Mouse (Mus musculus) liver, embryonic 13.5 days (tissue): ENCODE data around the gene Cbr1. TPM values are rescaled to one million over a fixed set of nuclear protein-coding genes. Genes with fewer than 3 reads are reported as not detected.

Experiments used
- ATAC-seq: fragments of 200-750 bp; cut with Nextera tagmentation; 2 replicates; pipeline ENCODE4 v1.8.0; 2017; ENCODE audit warnings: low read depth, mild to moderate bottlenecking, moderate number of reproducible peaks, moderate library complexity
- DNase-seq: peaks from one replicate; pipeline ENCODE4 v3.0.0; 2022
- H3K27ac ChIP-seq: fragments of 300-500 bp; sonication (generic); 2 replicates; pipeline ENCODE4 v1.5.1; 2015; ENCODE audit warnings: moderate library complexity, mild to moderate bottlenecking, inconsistent platforms
- H3K27me3 ChIP-seq: fragments of 300-500 bp; sonication (generic); 2 replicates; pipeline ENCODE4 v1.6.1; 2015; ENCODE audit warnings: mild to moderate bottlenecking, inconsistent platforms
- H3K36me3 ChIP-seq: fragments of 300-500 bp; sonication (generic); 2 replicates; pipeline ENCODE4 v1.6.1; 2015; ENCODE audit warnings: mild to moderate bottlenecking, inconsistent platforms
- H3K4me1 ChIP-seq: fragments of 300-500 bp; sonication (generic); replicated peaks from 2 replicates; pipeline ENCODE4 v1.6.1; 2015; ENCODE audit warnings: inconsistent platforms
- H3K4me2 ChIP-seq: fragments of 300-500 bp; sonication (generic); 2 replicates; pipeline ENCODE4 v1.6.1; 2015; ENCODE audit warnings: inconsistent platforms, mild to moderate bottlenecking, moderate library complexity
- H3K4me3 ChIP-seq: fragments of 300-500 bp; sonication (generic); replicated peaks from 2 replicates; pipeline ENCODE4 v1.5.1; 2015; ENCODE audit warnings: mild to moderate bottlenecking, inconsistent platforms
- H3K9ac ChIP-seq: fragments of 300-500 bp; sonication (generic); 2 replicates; pipeline ENCODE4 v1.6.1; 2015; ENCODE audit warnings: mild to moderate bottlenecking, inconsistent platforms
- H3K9me3 ChIP-seq: fragments of 300-500 bp; sonication (generic); replicated peaks from 2 replicates; pipeline ENCODE4 v1.6.1; 2016; ENCODE audit warnings: inconsistent platforms
- WGBS: fragments of 180-500 bp; shearing (Covaris S2); methylation state at CpG from one replicate; pipeline ENCODE4 v1.1.7; 2015; ENCODE audit not compliant: insufficient replicate concordance; 5-methylcytosine and 5-hydroxymethylcytosine counted together
- polyA plus RNA-seq: library from polyadenylated mRNA; unstranded; fragments of >200 nt; fragmentation: Nextera tagmentation; extraction: Ambion mirVana; gene quantifications from 2 replicates; pipeline ENCODE4 v1.2.1, GENCODE M21; 2015

The Cbr1 gene
- polyA plus RNA-seq, result 22.9 and 26.1 TPM in 2 replicates

- H3K4me1 ChIP-seq, result peaks cover 39% of the 10 kb centered on the region
- no peak for ATAC-seq
- H3K9me3 ChIP-seq, result no peaks in the 10 kb centered on the region
- no peak for DNase-seq
- 0 out of 2 replicates have a peak, but pooled peaks cover 2% of the 10 kb centered on the region for H3K36me3 ChIP-seq
- H3K4me2 ChIP-seq, result peak within 1 kb of the TSS; percentile 87
- peak within 1 kb of the TSS; percentile 86 for H3K9ac ChIP-seq
- no peak within 1 kb of the TSS for H3K27ac ChIP-seq
- peak within 1 kb of the TSS; percentile 78 for H3K4me3 ChIP-seq
- H3K27me3 ChIP-seq, result peaks cover 12% of the 10 kb centered on the region
- WGBS, result 62% methylated on average over 4 of the region's 4 CpGs
Observed at GRCm38 (mm10) chr16:93605553-93605952, at the start of gene Cbr1. Cbr1 (plus strand) TSS chr16:93605853.

- ATAC-seq (no peak), DNase-seq (no peak)
- Histone ChIP-seq H3K9me3 (no peaks in the 10 kb centered on the region), H3K4me3 (no peak overlapping the region), H3K4me1 (no peaks in the 10 kb centered on the region), H3K9ac (no peak overlapping the region), H3K4me2 (no peak overlapping the region), H3K27me3 (no peaks in the 10 kb centered on the region), H3K36me3 (no peaks in the 10 kb centered on the region), H3K27ac (no peak overlapping the region)
- WGBS, result 49% methylated on average over 8 of the region's 8 CpGs
Observed at GRCm38 (mm10) chr16:93557646-93558045, 48.0 kb upstream of the Cbr1 start.

GRCm38 (mm10) chr16:93558499-93558898 is 47.2 kb upstream of the Cbr1 start:
- H3K4me3 ChIP-seq, result no peak overlapping the region
- DNase-seq (no peak), ATAC-seq (no peak)
- no peaks in the 10 kb centered on the region for H3K27me3 ChIP-seq
- H3K4me2 ChIP-seq, result no peak overlapping the region
- H3K9ac ChIP-seq, result no peak overlapping the region
- 36% methylated on average over 12 of the region's 12 CpGs for WGBS
- no peak overlapping the region for H3K27ac ChIP-seq
- H3K4me1 ChIP-seq, result no peaks in the 10 kb centered on the region
- H3K9me3 ChIP-seq, result no peaks in the 10 kb centered on the region
- no peaks in the 10 kb centered on the region for H3K36me3 ChIP-seq

- Histone ChIP-seq H3K36me3 (no peaks in the 10 kb centered on the region), H3K27ac (no peak overlapping the region), H3K4me3 (no peak overlapping the region), H3K4me1 (no peaks in the 10 kb centered on the region), H3K9me3 (no peaks in the 10 kb centered on the region), H3K27me3 (no peaks in the 10 kb centered on the region), H3K4me2 (no peak overlapping the region), H3K9ac (no peak overlapping the region)
- DNase-seq, result no peak
- no peak for ATAC-seq
- 71% methylated on average over 6 of the region's 6 CpGs for whole genome bisulfite sequencing
Observed at GRCm38 (mm10) chr16:93572383-93572782, 33.3 kb upstream of the Cbr1 start.

GRCm38 (mm10) chr16:93573434-93573833 is 32.2 kb upstream of the Cbr1 start:
- H3K27ac ChIP-seq, result no peak overlapping the region
- H3K36me3 ChIP-seq, result no peaks in the 10 kb centered on the region
- no peak overlapping the region for H3K4me3 ChIP-seq
- H3K4me1 ChIP-seq, result no peaks in the 10 kb centered on the region
- DNase-seq (no peak), ATAC-seq (no peak)
- no peaks in the 10 kb centered on the region for H3K9me3 ChIP-seq
- no peak overlapping the region for H3K4me2 ChIP-seq
- 78% methylated on average over 5 of the region's 5 CpGs for WGBS
- no peak overlapping the region for H3K9ac ChIP-seq
- no peaks in the 10 kb centered on the region for H3K27me3 ChIP-seq

- Histone ChIP-seq H3K27me3 (no peaks in the 10 kb centered on the region), H3K27ac (no peak overlapping the region), H3K9me3 (no peaks in the 10 kb centered on the region), H3K4me3 (no peak overlapping the region), H3K4me1 (no peaks in the 10 kb centered on the region), H3K36me3 (no peaks in the 10 kb centered on the region), H3K9ac (no peak overlapping the region), H3K4me2 (no peak overlapping the region)
- no peak for ATAC-seq
- WGBS, result 41% methylated on average over 18 of the region's 18 CpGs
- no peak for DNase-seq
Observed at GRCm38 (mm10) chr16:93574521-93575191, 31.0 kb upstream of the Cbr1 start.

GRCm38 (mm10) chr16:93575574-93575973 is 30.1 kb upstream of the Cbr1 start:
- Histone ChIP-seq H3K27me3 (no peaks in the 10 kb centered on the region), H3K27ac (no peak overlapping the region), H3K4me2 (no peak overlapping the region), H3K9ac (no peak overlapping the region), H3K4me3 (no peak overlapping the region), H3K4me1 (no peaks in the 10 kb centered on the region), H3K9me3 (no peaks in the 10 kb centered on the region), H3K36me3 (no peaks in the 10 kb centered on the region)
- 56% methylated on average over 5 of the region's 5 CpGs for WGBS
- DNase-seq (no peak), ATAC-seq (no peak)

GRCm38 (mm10) chr16:93576412-93577082 is 29.1 kb upstream of the Cbr1 start:
- no peak overlapping the region for H3K4me2 ChIP-seq
- no peaks in the 10 kb centered on the region for H3K9me3 ChIP-seq
- H3K36me3 ChIP-seq, result no peaks in the 10 kb centered on the region
- DNase-seq (peak; percentile 42), ATAC-seq (no peak)
- H3K9ac ChIP-seq, result no peak overlapping the region
- H3K4me1 ChIP-seq, result no peaks in the 10 kb centered on the region
- 36% methylated on average over 14 of the region's 14 CpGs for WGBS
- H3K27ac ChIP-seq, result no peak overlapping the region
- no peak overlapping the region for H3K4me3 ChIP-seq
- no peaks in the 10 kb centered on the region for H3K27me3 ChIP-seq

GRCm38 (mm10) chr16:93578346-93579005 is 27.2 kb upstream of the Cbr1 start:
- no peaks in the 10 kb centered on the region for H3K4me1 ChIP-seq
- H3K4me2 ChIP-seq, result no peak overlapping the region
- H3K27me3 ChIP-seq, result no peaks in the 10 kb centered on the region
- no peak for DNase-seq
- no peaks in the 10 kb centered on the region for H3K36me3 ChIP-seq
- H3K9ac ChIP-seq, result no peak overlapping the region
- no peak for ATAC-seq
- no peak overlapping the region for H3K27ac ChIP-seq
- H3K9me3 ChIP-seq, result no peaks in the 10 kb centered on the region
- WGBS, result 69% methylated on average over 8 of the region's 8 CpGs
- H3K4me3 ChIP-seq, result no peak overlapping the region

GRCm38 (mm10) chr16:93581125-93581524 is 24.5 kb upstream of the Cbr1 start:
- no peak for DNase-seq
- Histone ChIP-seq H3K4me1 (peaks cover 11% of the 10 kb centered on the region; the same call in 1 of the 2 replicates), H3K4me3 (no peak overlapping the region), H3K27ac (no peak overlapping the region), H3K4me2 (no peak overlapping the region), H3K9ac (no peak overlapping the region), H3K27me3 (no peaks in the 10 kb centered on the region), H3K9me3 (no peaks in the 10 kb centered on the region), H3K36me3 (peaks cover 9% of the 10 kb centered on the region; the same call in 1 of the 2 replicates)
- WGBS, result 55% methylated on average over 6 of the region's 6 CpGs
- ATAC-seq, result no peak

GRCm38 (mm10) chr16:93584976-93585702 is 20.5 kb upstream of the Cbr1 start:
- ATAC-seq, result no peak
- no peaks in the 10 kb centered on the region for H3K9me3 ChIP-seq
- no peak overlapping the region for H3K27ac ChIP-seq
- peaks cover 18% of the 10 kb centered on the region; the same call in 1 of the 2 replicates for H3K36me3 ChIP-seq
- no peak overlapping the region for H3K4me3 ChIP-seq
- H3K9ac ChIP-seq, result no peak overlapping the region
- 70% methylated on average over 24 of the region's 24 CpGs for WGBS
- peaks cover 25% of the 10 kb centered on the region for H3K4me1 ChIP-seq
- no peak for DNase-seq
- H3K27me3 ChIP-seq, result no peaks in the 10 kb centered on the region
- H3K4me2 ChIP-seq, result no peak overlapping the region
